Mouse (Mus musculus) kidney, postnatal 36 days (tissue): ENCODE data around the gene Rgsl1.
"Not testable (repeated sequence)": the region's sequence is repeated elsewhere in the genome, so short reads cannot be mapped to it uniquely, and the experiment has no call there.

Experiments
- DNase-seq, 2 experiments: peaks; one replicate each; pipeline ENCODE4 v3.0.0; 2021 to 2022; ENCODE audit warnings: mixed read lengths in 2 of 2

Gene Rgsl1

DNA sequence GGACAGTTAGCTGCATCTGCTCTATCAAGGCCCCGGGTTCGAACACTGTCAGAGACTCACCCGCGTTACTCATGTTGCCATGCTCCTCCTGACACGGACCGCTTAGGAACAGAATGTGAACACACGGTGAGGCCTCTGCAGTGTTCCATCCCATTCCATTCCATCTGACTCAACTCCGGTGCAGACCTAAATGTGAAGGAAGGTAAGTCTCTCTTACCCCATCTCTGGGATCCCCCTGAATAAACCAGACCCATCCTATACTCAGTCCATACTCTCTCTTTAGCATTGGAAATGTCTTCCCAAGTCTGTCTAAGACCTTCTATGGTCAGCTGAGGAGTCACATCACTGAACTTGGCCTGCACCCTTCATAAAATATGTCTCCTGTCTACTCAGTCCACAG lies at the start of gene Rgsl1:
Rgsl1 (minus strand) TSS at position 101 of the 400 bp plus-strand sequence.
- DNase-seq = no peak

DNA sequence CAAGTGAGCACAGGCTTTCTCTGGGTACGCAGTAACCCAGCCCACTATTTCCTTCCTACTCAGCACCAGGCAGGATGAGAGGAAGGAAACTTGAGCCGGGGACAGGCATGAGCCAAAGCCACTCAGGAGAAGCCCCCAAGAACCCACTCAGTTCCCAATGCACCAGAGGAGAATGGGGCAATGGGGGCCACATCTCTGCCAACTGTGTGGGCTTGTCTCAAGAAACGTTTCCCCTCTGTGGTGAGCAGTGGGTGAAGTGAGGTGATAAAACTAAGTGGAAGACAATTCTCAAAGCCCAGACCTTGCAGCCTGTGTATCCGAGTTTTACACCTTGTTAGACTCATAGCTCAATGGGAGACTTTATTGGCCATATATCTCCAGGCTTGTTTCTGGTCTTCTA lies 47.5 kb upstream of the Rgsl1 start, which contains the start of gene Teddm1a:
Teddm1a (plus strand) TSS at position 301 of the 400 bp plus-strand sequence.
- DNase-seq = no peak

DNA sequence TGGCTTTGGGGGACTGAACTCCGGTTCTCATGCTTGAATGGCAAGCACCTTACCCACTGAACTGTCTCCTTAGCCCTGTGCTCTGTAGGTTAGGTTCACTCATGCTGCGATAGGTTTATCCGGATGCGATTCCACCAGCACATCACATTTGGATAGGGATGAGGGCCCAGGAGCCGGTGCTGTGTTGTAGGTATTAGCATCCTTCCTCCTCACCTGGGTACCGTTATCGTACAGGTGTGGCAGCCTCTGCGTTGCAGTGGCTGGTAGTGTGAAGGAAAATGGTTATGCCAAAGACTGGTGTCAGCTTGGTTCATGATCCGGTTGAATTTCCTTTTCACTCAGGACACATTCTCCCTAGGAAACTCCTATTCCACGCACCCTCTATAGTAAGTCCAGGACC lies 46.2 kb upstream of the Rgsl1 start:
- DNase-seq = no peak

DNA sequence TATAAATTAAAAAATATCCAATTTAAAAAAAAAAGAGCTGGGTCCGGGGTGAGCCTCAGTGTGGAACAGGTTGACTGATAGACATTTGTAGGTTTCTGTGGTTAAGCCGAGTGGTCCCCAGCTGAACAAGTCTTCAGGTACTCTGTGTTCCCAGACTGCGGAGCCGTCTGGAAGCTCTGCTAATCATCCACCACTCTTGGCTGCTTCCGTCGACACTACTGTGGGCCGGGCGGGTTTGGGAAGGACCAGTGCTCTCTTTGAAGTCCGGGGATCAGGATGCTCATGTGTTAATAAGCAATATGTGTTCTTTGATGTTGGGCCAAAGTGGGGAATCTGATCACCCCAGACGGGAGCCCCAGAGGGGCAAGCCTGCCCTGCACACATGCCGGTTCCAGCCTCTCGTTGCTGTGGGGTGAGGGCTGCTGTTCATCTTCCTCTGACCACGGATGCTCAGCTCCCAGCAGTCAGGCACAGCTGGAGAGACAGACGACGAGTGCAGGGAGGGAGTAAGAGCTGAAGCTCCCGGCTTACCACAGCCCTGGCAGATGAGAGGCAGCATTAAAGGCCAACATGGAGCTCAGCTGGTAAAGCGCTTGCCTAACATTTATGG lies 42.2 kb upstream of the Rgsl1 start:
- no peak for DNase-seq

DNA sequence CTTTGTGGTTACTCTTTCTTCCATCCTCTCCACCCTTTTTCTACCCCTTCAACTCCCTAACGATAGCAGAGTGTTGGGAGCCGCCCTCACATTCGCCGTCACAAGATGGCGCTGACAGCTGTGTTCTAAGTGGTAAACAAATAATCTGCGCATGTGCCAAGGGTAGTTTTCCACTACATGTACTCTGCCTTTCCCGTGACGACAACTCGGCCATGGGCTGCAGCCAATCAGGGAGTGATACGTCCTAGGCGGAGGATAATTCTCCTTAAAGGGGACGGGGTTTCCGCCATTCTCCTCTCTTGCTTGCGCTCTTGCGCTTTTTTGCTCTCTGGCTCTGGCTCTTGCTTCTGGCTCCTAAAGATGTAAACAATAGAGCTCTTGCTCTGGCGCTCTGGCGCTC lies 36.4 kb upstream of the Rgsl1 start:
- DNase-seq = not testable (repeated sequence)

DNA sequence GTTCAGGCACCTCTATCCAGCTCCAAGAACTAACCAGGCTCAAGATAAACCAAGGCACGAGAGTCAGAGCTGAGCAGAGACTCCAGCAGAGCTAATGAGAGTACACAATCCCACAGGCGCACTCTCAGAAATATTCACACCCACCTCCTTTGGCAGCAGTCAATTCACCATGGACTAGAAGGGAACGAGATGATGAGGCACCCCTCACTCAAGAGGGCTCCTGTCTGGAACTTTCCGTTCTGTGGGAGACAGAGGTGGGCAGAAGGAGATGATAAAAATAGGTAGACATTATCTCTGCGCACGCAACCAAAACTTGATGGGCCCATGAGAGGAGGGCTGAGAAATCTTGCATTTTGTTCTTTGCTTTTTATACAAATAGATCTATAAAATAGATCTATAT lies 30.1 kb upstream of the Rgsl1 start, which contains the start of gene Teddm1b:
Teddm1b (plus strand) TSS at position 301 of the 400 bp plus-strand sequence.
- no peak for DNase-seq

DNA sequence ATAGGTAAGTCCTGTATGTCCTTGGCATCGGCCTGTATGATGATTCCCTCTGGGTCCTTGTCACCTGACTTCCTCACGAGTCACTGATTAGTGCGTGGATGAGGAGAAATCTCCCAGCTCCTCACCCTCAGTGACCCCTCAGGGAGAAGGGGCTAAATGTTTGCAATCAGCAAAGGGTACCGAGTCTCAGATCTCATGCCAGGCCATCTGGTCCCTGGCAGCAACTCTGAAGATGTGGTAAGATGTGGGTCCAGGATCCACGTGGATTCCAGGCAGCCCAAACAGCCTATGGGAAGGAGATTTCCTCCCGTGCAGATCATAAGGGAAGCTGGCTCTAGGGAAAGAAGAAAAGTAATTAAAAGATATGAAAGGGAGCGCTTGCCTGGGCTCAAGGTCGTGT lies 12.0 kb upstream of the Rgsl1 start:
- no peak for DNase-seq

DNA sequence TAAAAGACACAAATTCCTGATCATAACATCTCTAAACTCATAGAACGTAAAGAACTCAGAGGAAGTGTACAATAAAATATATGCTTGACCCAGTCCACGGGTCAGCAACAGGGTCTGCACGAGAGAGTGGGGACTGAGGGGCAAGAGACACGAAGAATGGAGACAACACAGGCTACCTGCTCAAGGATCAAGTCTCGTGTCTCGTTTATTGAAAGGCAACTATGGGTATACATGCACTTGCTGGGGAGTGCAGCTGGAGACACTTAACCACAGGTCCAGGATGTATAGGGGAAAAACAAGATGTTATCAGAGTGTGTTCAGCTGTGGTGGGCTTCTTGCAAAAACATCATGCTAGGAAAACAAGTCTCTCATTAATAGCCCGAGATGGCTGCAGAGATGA lies 8.8 kb upstream of the Rgsl1 start:
- DNase-seq = not testable (repeated sequence)

DNA sequence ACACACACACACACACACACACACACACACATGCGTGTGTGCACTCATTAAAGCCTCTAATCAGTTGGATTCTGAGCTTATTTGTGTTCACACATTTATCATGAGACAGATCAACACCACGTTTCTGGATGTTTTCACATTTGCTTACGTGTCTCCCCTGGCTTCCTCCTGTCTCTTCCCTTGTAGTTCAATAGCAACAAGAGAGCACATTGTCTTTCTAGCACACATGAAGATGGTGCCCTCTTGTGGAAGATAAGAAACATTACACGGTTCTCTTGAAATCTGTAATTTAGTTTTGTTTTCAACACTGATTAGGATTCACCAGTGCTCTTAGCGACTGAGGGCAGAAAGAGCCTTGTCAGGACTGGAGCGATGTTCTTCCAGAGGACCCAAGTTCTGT lies 2.9 kb upstream of the Rgsl1 start:
- DNase-seq = no peak

DNA sequence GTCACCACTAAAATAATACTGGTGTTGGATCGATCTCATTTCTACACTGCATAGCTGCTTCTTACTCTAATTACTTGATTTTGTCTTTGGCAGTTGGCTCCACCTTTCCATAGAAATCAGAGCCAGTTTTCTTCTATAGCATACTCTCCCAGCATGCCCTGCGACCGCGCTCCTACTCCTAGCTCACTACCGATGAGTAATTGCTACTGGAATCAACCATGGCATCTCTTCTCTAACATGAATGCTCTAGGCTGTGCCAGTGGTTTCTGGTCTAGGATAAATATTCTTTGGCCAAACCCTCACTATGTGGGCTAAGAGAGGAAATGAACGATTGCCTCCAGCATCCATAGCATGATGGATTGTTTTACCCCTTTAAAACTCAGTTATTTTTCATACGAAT lies 2.5 kb upstream of the Rgsl1 start:
- no peak for DNase-seq

DNA sequence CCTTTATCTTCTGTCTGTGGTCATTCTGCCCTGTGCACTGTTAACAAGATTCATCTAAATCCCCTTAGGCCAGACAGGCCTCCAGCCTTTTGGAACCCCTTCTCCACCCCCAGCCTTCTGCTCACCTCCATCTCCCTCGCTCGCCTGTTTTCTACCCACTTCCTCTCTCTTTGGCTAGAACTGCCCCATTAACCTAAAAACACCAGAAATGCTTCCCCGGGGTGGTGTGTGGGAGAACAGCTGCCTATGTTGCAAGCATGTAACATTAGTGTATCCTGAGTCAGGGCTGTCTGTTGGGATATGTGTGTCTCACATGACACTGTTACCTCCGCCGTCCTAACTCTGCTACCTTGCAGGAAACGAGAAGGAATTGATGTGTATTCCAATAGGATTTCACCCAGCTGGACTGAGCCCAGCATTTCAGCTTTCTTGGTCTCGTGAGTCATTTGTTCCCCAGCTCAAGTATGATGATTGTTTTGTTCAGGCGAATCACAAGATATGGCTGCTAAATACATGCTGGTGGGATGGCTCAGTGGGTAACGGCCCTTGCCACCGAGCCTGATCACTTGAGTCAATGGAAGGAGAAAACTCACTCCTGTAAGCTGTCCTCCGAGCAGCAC lies 1.7 kb downstream of the Rgsl1 start:
- DNase-seq = no peak

DNA sequence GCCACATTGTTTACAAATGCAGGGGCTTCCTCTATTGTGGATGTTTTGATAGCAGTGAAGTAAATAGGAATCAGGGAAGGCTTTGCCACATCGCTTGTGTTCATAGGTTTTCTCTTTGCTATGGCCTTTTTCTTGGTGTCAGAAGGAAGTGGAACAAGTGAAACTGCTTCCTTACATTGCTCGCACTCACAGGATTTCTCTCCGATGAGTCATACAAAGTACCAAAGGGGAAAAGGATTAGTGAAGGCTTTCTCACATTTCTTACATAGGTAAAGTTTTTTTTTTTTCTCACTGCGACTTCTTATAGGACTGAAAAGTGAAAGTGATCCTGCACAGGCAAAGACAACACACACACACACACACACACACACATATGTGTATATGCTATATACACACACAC lies 7.9 kb downstream of the Rgsl1 start:
- DNase-seq = no peak

DNA sequence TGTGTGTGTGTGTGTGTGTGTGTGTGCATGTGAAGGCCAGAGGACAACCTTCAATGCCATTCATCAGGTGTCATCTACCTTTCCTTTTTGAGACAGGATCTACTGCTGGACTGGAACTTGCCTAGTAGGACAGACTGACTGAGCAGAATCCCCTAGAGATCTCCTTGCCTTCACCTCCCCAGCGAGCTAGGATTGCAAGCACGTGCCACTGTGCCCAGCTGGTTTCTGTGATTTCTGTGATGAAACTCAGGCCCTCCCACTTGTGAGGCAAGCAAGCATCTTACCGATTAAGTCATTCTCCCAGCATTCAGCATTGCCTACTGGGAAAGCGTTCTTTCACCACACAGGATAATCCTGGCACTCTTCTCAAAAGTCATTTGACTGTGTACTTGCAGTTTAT lies 13.2 kb downstream of the Rgsl1 start:
- no peak for DNase-seq

DNA sequence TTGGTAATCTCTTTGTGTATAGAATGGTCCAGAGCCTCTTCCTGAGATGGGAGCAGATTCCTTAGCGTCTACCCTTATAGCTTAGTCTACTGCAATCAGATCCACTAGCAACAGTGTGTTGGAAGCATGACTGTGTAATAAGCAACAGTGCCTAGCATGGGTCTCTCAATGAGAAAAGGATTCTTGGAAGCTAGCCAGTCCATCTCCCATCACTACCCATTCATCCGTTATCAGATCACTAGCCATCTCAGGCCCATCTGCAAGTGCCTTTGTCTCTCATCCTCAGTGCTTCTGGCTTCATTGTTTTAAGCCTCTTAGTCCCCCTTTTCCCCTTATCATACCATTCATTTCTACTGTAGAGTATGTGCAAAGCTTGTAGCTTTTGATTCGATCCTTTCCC lies 23.7 kb downstream of the Rgsl1 start:
- DNase-seq = no peak

DNA sequence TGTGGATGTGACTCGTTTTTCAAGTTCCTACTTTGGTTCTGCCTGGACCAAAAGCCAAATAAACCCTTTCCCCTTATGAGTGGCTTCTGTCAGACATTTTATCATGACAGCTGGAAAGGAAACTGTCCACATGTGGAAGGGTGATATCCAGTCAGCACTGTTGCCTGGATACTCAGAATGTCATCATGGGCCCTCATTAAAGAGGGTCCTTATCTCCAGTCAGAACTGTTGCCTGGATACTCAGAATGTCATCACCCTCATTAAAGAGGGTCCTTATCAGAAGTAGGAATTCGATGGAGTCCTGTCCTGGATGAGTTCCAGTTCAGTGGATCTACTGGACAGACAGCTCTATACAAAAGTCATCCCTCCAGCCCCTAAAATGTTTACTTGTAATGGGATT lies 29.7 kb downstream of the Rgsl1 start:
- DNase-seq = no peak

DNA sequence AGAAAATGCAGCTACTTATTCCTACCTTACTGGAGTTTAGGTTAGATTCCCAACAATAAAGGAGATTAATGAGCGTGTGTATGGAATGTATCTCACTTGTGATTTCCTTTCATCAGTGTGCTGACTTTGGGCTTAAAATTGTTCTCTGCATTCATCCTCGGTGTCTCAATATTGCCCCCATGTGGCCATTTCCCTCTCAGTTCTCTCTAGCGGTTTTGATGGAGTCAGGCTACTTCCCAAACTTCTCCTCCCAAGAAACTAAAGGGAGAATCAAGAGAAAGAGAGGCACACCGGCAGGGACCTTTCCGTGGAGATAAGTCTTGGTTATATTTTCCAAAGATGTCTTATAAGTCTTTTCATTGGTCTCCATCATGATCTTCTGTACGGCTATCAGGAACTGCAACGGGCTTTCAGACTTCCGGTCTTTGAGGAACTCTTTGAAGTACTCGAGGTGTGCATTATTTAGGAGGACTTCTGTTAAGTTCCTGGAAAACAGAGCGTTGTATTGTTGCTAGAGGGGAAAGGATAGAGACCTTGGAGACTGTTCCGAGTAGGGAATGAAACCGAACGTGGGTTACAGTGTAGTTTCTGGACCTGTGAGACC lies 36.5 kb downstream of the Rgsl1 start:
- DNase-seq = peak; percentile 67 to 82

DNA sequence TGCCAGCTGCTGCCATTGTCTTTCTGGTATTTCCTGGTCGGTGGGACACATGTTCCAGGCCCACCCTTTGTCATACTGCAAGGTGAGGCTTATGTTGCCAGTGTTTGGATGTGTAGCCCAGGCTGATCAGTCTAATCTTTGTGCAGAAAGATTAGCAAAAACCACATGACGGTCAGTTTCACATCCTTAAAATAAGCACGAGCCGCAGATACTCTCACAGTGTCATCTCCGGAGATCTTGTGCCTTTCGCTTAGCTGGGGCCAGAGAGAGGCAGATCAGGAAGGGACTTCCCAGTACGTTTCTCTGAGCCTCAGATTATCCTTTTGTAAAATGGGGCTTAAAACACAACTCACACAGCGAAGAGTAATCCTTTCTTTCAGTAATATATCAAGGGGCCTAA lies 40.4 kb downstream of the Rgsl1 start:
- no peak for DNase-seq

DNA sequence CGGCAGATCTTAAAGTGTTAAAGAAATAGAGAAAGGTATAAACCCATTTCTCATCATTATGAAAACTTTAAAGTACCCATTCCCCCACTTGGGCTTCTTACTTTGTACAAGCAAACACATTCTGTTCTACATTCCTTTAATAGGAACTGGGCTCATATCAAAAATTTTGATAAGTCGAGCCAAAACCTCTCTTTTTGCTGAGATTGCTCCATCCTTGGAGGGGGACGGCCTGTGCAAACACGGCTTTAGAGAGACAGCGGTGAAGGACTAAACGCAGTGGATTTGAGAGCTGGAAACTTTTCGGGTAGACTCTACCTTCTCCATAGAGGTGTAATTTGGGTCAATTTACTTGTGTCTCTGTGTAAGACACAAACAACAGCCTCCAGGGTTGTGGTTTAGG lies 41.3 kb downstream of the Rgsl1 start:
- peak; percentile 4 to 8 for DNase-seq

DNA sequence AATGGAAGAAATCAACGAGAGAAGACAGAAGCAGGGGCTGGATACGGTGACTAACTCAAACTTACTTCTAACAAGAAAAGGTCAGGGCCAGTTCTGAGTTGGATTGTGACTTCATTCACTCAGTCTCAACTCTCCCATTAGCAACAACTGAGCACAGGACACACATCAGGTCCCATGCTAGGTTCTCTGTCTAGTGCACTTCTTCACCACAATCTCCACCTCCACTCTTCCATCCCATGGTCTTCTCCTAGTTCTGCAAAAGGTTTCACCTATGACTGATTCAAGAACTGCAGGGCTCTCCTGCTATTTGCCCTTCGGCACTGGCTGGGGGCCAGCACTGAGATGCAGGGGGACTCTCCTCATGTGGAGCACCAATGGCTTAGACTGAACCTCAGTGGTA lies 49.7 kb downstream of the Rgsl1 start:
- no peak for DNase-seq

DNA sequence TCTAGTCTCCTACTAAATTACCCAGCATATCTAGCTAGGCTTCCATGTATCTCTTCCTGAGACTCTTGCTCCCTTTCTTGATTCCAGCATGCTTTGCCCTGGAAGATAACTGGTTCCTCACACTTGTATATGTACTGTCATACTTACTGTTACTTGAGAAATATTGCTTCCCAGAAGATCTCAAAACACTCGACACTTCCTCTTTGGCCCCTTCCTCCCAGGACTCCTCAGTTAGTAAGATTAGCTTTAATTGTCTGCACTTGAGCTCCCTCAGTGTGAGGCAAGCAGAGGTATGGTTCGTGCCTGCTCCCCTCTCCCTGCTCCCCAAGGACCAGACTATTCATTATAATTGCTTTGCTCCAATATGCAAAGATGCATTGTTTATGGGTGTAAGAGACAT lies 53.2 kb downstream of the Rgsl1 start:
- DNase-seq = no peak

DNA sequence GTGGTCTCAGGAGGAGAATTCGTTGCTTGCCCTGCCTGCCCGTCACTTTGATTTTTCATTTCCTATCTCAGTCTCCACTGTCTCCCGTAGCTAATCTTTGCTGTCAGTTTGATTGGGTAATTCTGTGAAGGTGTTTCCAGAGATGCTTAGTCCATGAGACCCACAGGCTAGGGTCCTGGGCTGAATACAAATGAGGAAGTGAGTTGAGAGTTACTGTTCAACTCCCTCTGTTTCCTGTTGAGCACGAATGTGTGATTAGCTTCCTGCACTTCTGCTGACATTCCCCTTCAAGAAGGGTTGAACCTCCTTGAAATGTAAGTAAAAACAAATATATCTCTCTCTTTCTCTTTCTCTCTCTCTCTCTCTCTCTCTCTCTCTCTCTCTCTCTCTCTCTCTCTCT lies 58.3 kb downstream of the Rgsl1 start:
- no peak for DNase-seq

DNA sequence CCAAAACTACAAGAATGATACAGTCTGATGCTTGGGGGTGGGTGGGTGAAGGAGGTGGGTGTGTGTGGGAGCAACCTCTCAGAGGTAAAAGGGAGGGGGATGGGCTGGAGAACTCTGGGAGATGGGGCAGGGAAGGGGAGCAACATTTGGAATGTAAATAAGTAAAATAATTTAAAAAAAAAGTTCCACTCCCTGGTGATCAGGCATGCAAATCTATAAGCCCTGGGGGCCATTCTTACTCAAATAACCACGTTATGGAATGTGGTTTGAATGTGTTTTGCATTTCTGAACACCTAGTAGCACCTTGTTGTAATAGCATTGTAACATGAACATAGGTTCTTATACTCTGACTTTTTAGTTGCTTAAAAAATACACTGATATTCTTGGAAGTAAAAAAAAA lies 60.6 kb downstream of the Rgsl1 start:
- no peak for DNase-seq

DNA sequence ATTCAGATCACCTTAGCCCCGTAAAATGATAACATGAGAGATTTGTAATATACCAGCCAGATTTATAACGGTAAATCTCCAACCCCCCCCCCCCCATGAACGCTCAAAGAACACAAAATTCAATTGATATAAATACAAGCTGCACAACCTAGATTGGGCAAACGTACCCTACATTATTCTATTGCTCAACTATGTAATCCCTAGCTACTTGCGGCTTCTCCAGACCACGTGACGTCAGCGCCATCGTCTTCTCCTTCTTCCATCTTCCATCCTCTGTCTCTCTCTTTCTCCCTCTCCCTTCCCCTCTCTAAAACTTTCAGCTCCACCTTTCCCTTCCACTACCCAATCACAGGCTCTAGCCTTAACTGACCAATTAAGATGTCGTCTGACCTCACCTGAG lies 65.7 kb downstream of the Rgsl1 start:
- DNase-seq = no peak

DNA sequence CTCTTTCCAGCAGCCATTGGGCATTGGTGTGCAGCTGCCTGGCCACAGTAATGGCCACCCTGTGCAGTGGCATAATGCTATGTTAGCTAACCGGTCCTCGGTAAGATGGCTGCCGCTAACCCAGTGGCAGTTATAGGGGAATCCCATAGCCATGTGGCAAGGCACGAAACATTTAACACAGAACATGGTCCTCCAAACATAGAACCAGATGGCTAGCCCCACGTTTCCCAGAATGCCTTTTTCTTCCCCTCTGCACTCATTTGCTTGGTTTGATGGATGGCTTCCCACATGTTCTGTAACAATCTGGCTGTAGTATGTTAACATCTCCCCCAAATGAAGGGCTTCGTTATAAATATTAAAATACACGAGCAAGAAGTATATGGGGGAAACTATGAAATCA lies 67.7 kb downstream of the Rgsl1 start:
- DNase-seq = no peak

DNA sequence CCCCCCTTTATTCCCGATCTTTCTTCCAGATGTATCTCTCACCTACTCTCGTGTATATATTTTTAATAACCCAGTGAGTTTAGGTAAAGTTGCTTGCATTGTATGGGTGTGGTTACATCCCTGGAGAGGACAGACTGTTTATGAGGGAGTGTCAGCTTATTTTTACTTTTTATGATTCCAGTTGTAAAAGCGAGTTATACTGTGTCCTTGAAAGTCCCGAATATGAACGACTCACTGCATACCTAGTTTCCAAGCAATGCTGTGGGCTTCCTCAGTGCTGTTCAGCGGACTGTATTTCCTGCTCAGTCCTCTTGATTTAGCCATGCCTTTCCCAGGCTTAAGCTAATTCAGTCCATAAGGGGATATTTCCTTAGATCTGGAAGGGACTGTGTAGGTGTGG lies 68.8 kb downstream of the Rgsl1 start:
- no peak for DNase-seq
